28 mouse cellular contexts compared by ENCODE assay signal in genomic region chr5:128702224-128702623, GRCm38 (mm10). TPM values are rescaled to one million over a fixed set of nuclear protein-coding genes. Genes with fewer than 3 reads are reported as not detected.
"Had no signal": no experiment of that assay in that cellular context is flagged by ENCODE, and none has a peak within 500 bp of the region (broad histone marks: within the 10 kb centered on the region; RNA-seq: fewer than 3 reads in every experiment).

Gene Piwil1, plus strand, starts transcription at chr5:128702524.

- DNase-seq: lung, adult 18-20 months; lung, embryonic 14.5 days; lung, postnatal 10 days; lung, postnatal 4 days; retina, postnatal 1 day; right cerebral cortex, adult 18-20 months; right cerebral cortex, postnatal 25 days; right cerebral cortex, postnatal 4 days; spleen, adult 18-20 months; thymus, adult 2 months; thymus, postnatal 25 days; thymus, postnatal 4 days had no signal

- H3K4me3 ChIP-seq: midbrain, embryonic 13.5 days; midbrain, embryonic 15.5 days; myocyte; neural tube, embryonic 13.5 days; neural tube, embryonic 15.5 days had no signal

- H3K9ac ChIP-seq: liver, embryonic 14.5 days; lung, embryonic 14.5 days; midbrain, embryonic 13.5 days; midbrain, embryonic 15.5 days; neural tube, embryonic 15.5 days had no signal

- ATAC-seq: midbrain, embryonic 13.5 days; midbrain, embryonic 15.5 days had no signal

- H3K36me3 ChIP-seq: midbrain, embryonic 10.5 days; midbrain, embryonic 13.5 days; midbrain, embryonic 15.5 days; neural tube, embryonic 13.5 days; neural tube, embryonic 15.5 days had no signal

- H3K27me3 ChIP-seq: midbrain, embryonic 15.5 days; neural tube, embryonic 13.5 days; neural tube, embryonic 15.5 days had no signal

- H3K27ac ChIP-seq: liver, embryonic 14.5 days; midbrain, embryonic 13.5 days; neural tube, embryonic 15.5 days had no signal

- H3K9me3 ChIP-seq: midbrain, embryonic 10.5 days; midbrain, embryonic 13.5 days; midbrain, embryonic 15.5 days; neural tube, embryonic 15.5 days had no signal

RNA-seq across cellular contexts. Expression of gene Piwil1, which starts in this region (rescaled TPM):
- total RNA-seq: megakaryocyte, adult 5-6 weeks; megakaryocyte-erythroid progenitor cell, adult 5-6 weeks had no signal
- polyA plus RNA-seq: liver, embryonic 14.5 days; liver, embryonic 16.5 days; lung, embryonic 14.5 days; lung, embryonic 16.5 days; midbrain, embryonic 10.5 days; myocyte; neural tube, embryonic 11.5 days; small intestine, adult 2 months; stomach, embryonic 14.5 days; stomach, embryonic 16.5 days; urinary bladder, adult 2 months had no signal
